Mouse (Mus musculus) intestine, postnatal 0 days (tissue): ENCODE data around the gene Pllp. TPM values are rescaled to one million over a fixed set of nuclear protein-coding genes. Genes with fewer than 3 reads are reported as not detected.

Experiments
- ATAC-seq: fragments of 200-750 bp; cut with Nextera tagmentation; 2 replicates; pipeline ENCODE4 v1.8.0; 2017; ENCODE audit warnings: mild to moderate bottlenecking, moderate TSS enrichment, moderate library complexity
- H3K27ac ChIP-seq: fragments of 300-500 bp; sonication (generic); 2 replicates; pipeline ENCODE4 v1.5.1; 2014; ENCODE audit warnings: mild to moderate bottlenecking, low read depth, low read length, moderate library complexity
- H3K27me3 ChIP-seq: fragments of 300-500 bp; sonication (generic); replicated peaks from 2 replicates; pipeline ENCODE4 v1.6.1; 2014; ENCODE audit warnings: low read length, mixed read lengths; ENCODE audit not compliant: control insufficient read depth, insufficient read depth
- H3K36me3 ChIP-seq: fragments of 300-500 bp; sonication (generic); 2 replicates; pipeline ENCODE4 v1.6.1; 2014; ENCODE audit warnings: mild to moderate bottlenecking, moderate library complexity; ENCODE audit not compliant: control insufficient read depth, insufficient read depth
- H3K4me1 ChIP-seq: fragments of 300-500 bp; sonication (generic); replicated peaks from 2 replicates; pipeline ENCODE4 v1.6.1; 2014; ENCODE audit warnings: antibody characterized with exemption, low read length, mixed read lengths; ENCODE audit not compliant: control insufficient read depth, insufficient read depth
- H3K4me2 ChIP-seq: fragments of 300-500 bp; sonication (generic); replicated peaks from 2 replicates; pipeline ENCODE4 v1.6.1; 2014; ENCODE audit warnings: low read depth, mild to moderate bottlenecking, moderate library complexity
- H3K4me3 ChIP-seq: fragments of 300-500 bp; sonication (generic); 2 replicates; pipeline ENCODE4 v1.5.1; 2014; ENCODE audit warnings: low read depth, low read length
- H3K9ac ChIP-seq: fragments of 300-500 bp; sonication (generic); 2 replicates; pipeline ENCODE4 v1.6.1; 2014; ENCODE audit warnings: mild to moderate bottlenecking, low read depth, low read length
- H3K9me3 ChIP-seq: fragments of 300-500 bp; sonication (generic); 2 replicates; pipeline ENCODE4 v1.6.1; 2016; ENCODE audit warnings: mixed run types; ENCODE audit not compliant: control insufficient read depth
- CTCF ChIP-seq: sonication (generic); IDR thresholded peaks from 2 replicates; pipeline ENCODE4 v1.5.1; 2016; ENCODE audit warnings: low read depth, mild to moderate bottlenecking, control low read depth, antibody characterized with exemption, moderate library complexity
- WGBS: fragments of 180-500 bp; shearing (Covaris S2); extraction: QIAGEN DNeasy Blood & Tissue Kit; methylation state at CpG from one replicate; pipeline ENCODE4 v1.1.7; 2014; 5-methylcytosine and 5-hydroxymethylcytosine counted together
- polyA plus RNA-seq: library from polyadenylated mRNA; unstranded; fragments of >200 nt; fragmentation: Nextera tagmentation; extraction: Ambion mirVana; gene quantifications from 2 replicates; pipeline ENCODE4 v1.2.1, GENCODE M21; 2015

Gene Pllp
- polyA plus RNA-seq, 1 experiment from 2014 or later: 26.3 TPM

- no peaks in the 10 kb centered on the region for H3K27me3 ChIP-seq
- peak overlapping the region; percentile 35; the same call in 1 of the 2 replicates for H3K4me2 ChIP-seq
- H3K36me3 ChIP-seq: no peaks in the 10 kb centered on the region
- 33% methylated on average over 9 of the region's 9 CpGs for WGBS
- H3K9ac ChIP-seq: peak overlapping the region; percentile 37; the same call in 1 of the 2 replicates
- no peaks in the 10 kb centered on the region for H3K9me3 ChIP-seq
- peak; percentile 49 for ATAC-seq
- peaks cover 4% of the 10 kb centered on the region; the same call in 1 of the 2 replicates for H3K4me1 ChIP-seq
- peak overlapping the region; percentile 78 for H3K27ac ChIP-seq
- no peak overlapping the region for H3K4me3 ChIP-seq
- no peak for TF ChIP-seq CTCF
Measured at GRCm38 (mm10) chr8:94685953-94686352, 10.1 kb downstream of the Pllp start.

GRCm38 (mm10) chr8:94684287-94684686, 11.8 kb downstream of the Pllp start:
- no peak overlapping the region for H3K9ac ChIP-seq
- no peaks in the 10 kb centered on the region for H3K36me3 ChIP-seq
- peak overlapping the region; percentile 84; the same call in 1 of the 2 replicates for H3K27ac ChIP-seq
- no peak overlapping the region for H3K4me2 ChIP-seq
- no peak overlapping the region for H3K4me3 ChIP-seq
- no peak for ATAC-seq
- H3K4me1 ChIP-seq: peaks cover 4% of the 10 kb centered on the region; the same call in 1 of the 2 replicates
- H3K27me3 ChIP-seq: no peaks in the 10 kb centered on the region
- TF ChIP-seq CTCF: no peak
- H3K9me3 ChIP-seq: no peaks in the 10 kb centered on the region
- WGBS: 76% methylated on average over 4 of the region's 4 CpGs

GRCm38 (mm10) chr8:94682732-94683524, 13.2 kb downstream of the Pllp start:
- 37% methylated on average over 16 of the region's 16 CpGs for WGBS
- no peak for TF ChIP-seq CTCF
- H3K4me3 ChIP-seq: no peak overlapping the region
- H3K4me1 ChIP-seq: peaks cover 6% of the 10 kb centered on the region; the same call in 1 of the 2 replicates
- H3K36me3 ChIP-seq: no peaks in the 10 kb centered on the region
- H3K27me3 ChIP-seq: no peaks in the 10 kb centered on the region
- H3K4me2 ChIP-seq: peak overlapping the region; percentile 44
- peak; percentile 58 for ATAC-seq
- no peaks in the 10 kb centered on the region for H3K9me3 ChIP-seq
- H3K27ac ChIP-seq: peak overlapping the region; percentile 84
- no peak overlapping the region for H3K9ac ChIP-seq

GRCm38 (mm10) chr8:94680414-94680813, 15.7 kb downstream of the Pllp start:
- Histone ChIP-seq H3K36me3 (peaks cover 13% of the 10 kb centered on the region), H3K27ac (no peak overlapping the region), H3K4me3 (no peak overlapping the region), H3K4me2 (no peak overlapping the region), H3K9ac (no peak overlapping the region), H3K9me3 (no peaks in the 10 kb centered on the region), H3K27me3 (no peaks in the 10 kb centered on the region), H3K4me1 (peaks cover 6% of the 10 kb centered on the region; the same call in 1 of the 2 replicates)
- ATAC-seq: no peak
- TF ChIP-seq CTCF: peak; percentile 47
- WGBS: 94% methylated on average over 3 of the region's 3 CpGs

- no peaks in the 10 kb centered on the region for H3K27me3 ChIP-seq
- H3K9me3 ChIP-seq: no peaks in the 10 kb centered on the region
- H3K4me3 ChIP-seq: no peak overlapping the region
- H3K9ac ChIP-seq: peak overlapping the region; percentile 17; the same call in 1 of the 2 replicates
- peaks cover 28% of the 10 kb centered on the region for H3K36me3 ChIP-seq
- H3K4me1 ChIP-seq: peaks cover 5% of the 10 kb centered on the region; the same call in 1 of the 2 replicates
- H3K27ac ChIP-seq: peak overlapping the region; percentile 77
- ATAC-seq: no peak
- 21% methylated on average over 9 of the region's 9 CpGs for WGBS
- no peak overlapping the region for H3K4me2 ChIP-seq
- no peak for TF ChIP-seq CTCF
Measured at GRCm38 (mm10) chr8:94678582-94678981, 17.5 kb downstream of the Pllp start.

GRCm38 (mm10) chr8:94675923-94676322, 20.2 kb downstream of the Pllp start:
- Histone ChIP-seq H3K27ac (no peak overlapping the region), H3K36me3 (peaks cover 54% of the 10 kb centered on the region), H3K27me3 (no peaks in the 10 kb centered on the region), H3K9me3 (no peaks in the 10 kb centered on the region), H3K4me2 (no peak overlapping the region), H3K4me1 (0 out of 2 replicates have a peak, but pooled peaks cover 5% of the 10 kb centered on the region), H3K9ac (no peak overlapping the region), H3K4me3 (no peak overlapping the region)
- ATAC-seq: no peak
- 85% methylated on average over 6 of the region's 6 CpGs for WGBS
- no peak for TF ChIP-seq CTCF
